Mouse (Mus musculus) heart, postnatal 0 days (tissue): ENCODE results near the gene Sptlc2.

Experiments
- CTCF ChIP-seq: IDR thresholded peaks from 2 replicates; pipeline ENCODE4 v1.5.1; 2016; ENCODE audit warnings: antibody characterized with exemption, control low read depth, low read depth
- EP300 ChIP-seq: IDR thresholded peaks from 2 replicates; pipeline ENCODE4 v1.6.1; 2016; ENCODE audit warnings: antibody characterized with exemption, low read depth

DNA sequence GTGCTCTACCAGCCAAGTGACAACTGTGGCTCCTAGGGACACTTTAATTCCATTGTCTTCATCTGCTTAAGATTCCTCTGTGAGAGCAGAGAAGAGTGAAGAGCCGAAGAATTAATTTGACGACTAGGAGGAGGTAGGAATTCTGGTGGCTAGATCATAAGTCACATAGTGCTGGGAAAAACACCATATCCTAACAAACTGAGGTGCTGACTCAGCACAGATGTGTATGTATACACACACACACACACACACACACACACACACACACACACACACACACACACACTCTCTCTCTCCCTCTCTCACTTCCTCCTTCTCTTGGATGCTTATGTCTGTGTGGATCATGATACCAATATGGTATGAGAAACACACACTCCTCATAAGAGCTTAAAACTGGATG, 40.1 kb upstream of the Sptlc2 start:
- TF ChIP-seq CTCF (no peak), EP300 (no peak)
